Mouse (Mus musculus): ENCODE data around the gene Khnyn.

DNA sequence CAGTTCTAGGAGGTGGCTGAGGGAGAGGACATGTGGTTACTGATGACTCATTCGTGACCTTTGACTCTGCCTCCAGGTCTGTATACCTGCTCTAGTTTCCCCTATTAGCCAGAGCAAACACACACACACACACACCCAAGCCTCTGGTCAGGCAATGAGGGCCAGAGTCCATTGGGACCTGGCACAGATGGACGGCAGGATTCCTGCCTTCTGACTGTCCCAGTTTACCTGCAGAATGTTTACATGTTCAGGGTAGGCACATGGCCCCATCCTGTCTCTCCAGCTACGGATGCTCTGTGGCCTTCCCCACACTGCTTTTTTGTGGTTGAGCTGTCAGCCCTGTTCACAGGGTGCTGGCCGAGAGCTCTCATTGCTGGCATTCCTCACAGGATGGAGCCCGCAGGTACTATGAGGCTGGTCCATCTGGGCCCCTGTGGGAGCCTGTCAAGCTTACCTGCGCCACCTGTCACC is 2.5 kb upstream of the Khnyn start:
- TF ChIP-seq CTCF (IDR thresholded peaks at IDR 0.05; ENCODE audit: borderline replicate concordance, extremely low read depth, insufficient read depth, insufficient read length) (no peak), POLR2A (IDR thresholded peaks at IDR 0.05; ENCODE audit: borderline replicate concordance, extremely low read depth, insufficient read depth, insufficient read length, poor library complexity, severe bottlenecking) (no peak)
